Mouse (Mus musculus): ENCODE results near the gene Dhx35.

The Dhx35 gene

DNA sequence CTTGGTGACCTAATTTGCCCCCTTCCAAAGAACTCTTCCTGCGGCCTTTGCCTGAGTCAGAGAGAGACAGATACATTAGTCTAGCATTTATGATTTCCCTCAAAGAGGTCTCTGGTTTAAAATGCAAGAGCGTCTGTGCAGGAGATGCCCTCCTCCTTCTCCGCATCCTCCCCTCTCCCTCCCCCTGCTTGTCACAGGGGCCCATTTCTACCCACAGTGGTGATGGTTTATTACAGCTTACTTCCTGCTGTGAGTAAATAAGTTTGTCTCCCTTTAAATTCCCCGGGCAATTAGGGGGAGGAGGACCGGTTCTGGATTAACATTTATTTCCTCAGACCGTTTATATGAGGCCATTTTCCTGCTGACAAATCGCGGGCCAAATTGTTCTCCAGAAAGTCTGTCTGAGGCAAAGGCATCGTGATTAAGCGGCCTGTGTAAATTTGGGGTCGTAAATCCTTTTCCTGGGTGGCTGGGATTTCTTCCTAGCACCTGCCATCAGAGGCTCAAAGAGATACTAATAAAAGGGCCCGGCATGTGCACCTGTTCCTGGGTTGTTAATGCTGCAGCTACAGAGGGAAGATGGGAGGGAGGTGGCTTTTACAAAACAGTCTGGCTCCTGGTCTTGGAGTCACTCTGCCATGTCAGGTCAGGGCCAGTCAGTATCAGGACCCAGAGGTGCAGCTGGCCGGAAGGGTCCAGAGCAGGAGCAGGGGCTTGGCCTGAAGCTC is 104.0 kb downstream of the Dhx35 start:
- DNase-seq: no peak

All from thymus, postnatal 36 days (tissue).